Mouse (Mus musculus) spleen, postnatal 0 days (tissue): ENCODE measurements around the gene Triap1. TPM values are rescaled to one million over a fixed set of nuclear protein-coding genes. Genes with fewer than 3 reads are reported as not detected.

Source experiments
- polyA plus RNA-seq: library from polyadenylated mRNA; unstranded; fragments of >200 nt; fragmentation: Nextera tagmentation; extraction: Ambion mirVana; gene quantifications from 2 replicates; pipeline ENCODE4 v1.2.1, GENCODE M21; 2015

Gene Triap1
- 41.3 and 43.6 TPM in 2 replicates for polyA plus RNA-seq

GRCm38 (mm10) chr5:115340577-115341313, at the start of gene Triap1, which contains the start of gene Gatc:
Gene Triap1 (plus strand): TSS chr5:115341225.
Gene Gatc (minus strand): TSS chr5:115341178.

GRCm38 (mm10) chr5:115300792-115301614, 40.0 kb upstream of the Triap1 start, which contains the start of gene Dynll1:
Gene Dynll1 (minus strand): TSS chr5:115300999.

GRCm38 (mm10) chr5:115326875-115327609, 14.0 kb upstream of the Triap1 start, which contains the start of gene Srsf9:
Gene Srsf9 (plus strand): TSS chr5:115327177.

GRCm38 (mm10) chr5:115348546-115349224, 7.7 kb downstream of the Triap1 start, which contains the start of gene Cox6a1:
Gene Cox6a1 (minus strand): TSS chr5:115348981.

Other genes with a start within 250 kb of the Triap1 start
- 18.0 and 20.8 TPM in 2 replicates for gene Gm10401, start 242.9 kb upstream of the Triap1 start, polyA plus RNA-seq
- 26.8 and 31.9 TPM in 2 replicates for gene Acads, start 221.9 kb upstream of the Triap1 start, polyA plus RNA-seq
- 9.1 and 11.9 TPM in 2 replicates for gene Unc119b, start 206.2 kb upstream of the Triap1 start, polyA plus RNA-seq
- 20.5 and 24.0 TPM in 2 replicates for gene Mlec, start 183.0 kb upstream of the Triap1 start, polyA plus RNA-seq
- gene Cabp1, start 146.8 kb upstream of the Triap1 start, polyA plus RNA-seq: 0.18 and 0.21 TPM in 2 replicates
- 83.2 and 92.6 TPM in 2 replicates for gene Pop5, start 105.4 kb upstream of the Triap1 start, polyA plus RNA-seq
- 123 and 127 TPM in 2 replicates for gene Rnf10, start 68.3 kb upstream of the Triap1 start, polyA plus RNA-seq
- gene Coq5, start 61.6 kb upstream of the Triap1 start, polyA plus RNA-seq: 24.4 and 26.7 TPM in 2 replicates
- 759 and 787 TPM in 2 replicates for gene Dynll1, start 40.2 kb upstream of the Triap1 start, polyA plus RNA-seq
- 170 and 171 TPM in 2 replicates for gene Srsf9, start 14.0 kb upstream of the Triap1 start, polyA plus RNA-seq
- gene Gatc, start within 50 bp of the Triap1 start, polyA plus RNA-seq: 12.9 and 13.4 TPM in 2 replicates
- 789 and 831 TPM in 2 replicates for gene Cox6a1, start 7.8 kb downstream of the Triap1 start, polyA plus RNA-seq
- gene Msi1, start 88.4 kb downstream of the Triap1 start, polyA plus RNA-seq: 0.71 and 1.1 TPM in 2 replicates
- gene Pla2g1b, start 125.0 kb downstream of the Triap1 start, polyA plus RNA-seq: 0.59 and 0.67 TPM in 2 replicates
- gene Sirt4, start 143.5 kb downstream of the Triap1 start, polyA plus RNA-seq: 8.4 and 9.7 TPM in 2 replicates
- 18.6 and 26.8 TPM in 2 replicates for gene Pxn, start 165.5 kb downstream of the Triap1 start, polyA plus RNA-seq
- gene Rplp0, start 218.2 kb downstream of the Triap1 start, polyA plus RNA-seq: 1,668 and 1,736 TPM in 2 replicates
- gene Gcn1l1, start 224.0 kb downstream of the Triap1 start, polyA plus RNA-seq: 15.1 and 16.5 TPM in 2 replicates